Mouse (Mus musculus): ENCODE data around the gene Ccdc85a.
"Not testable (repeated sequence)": the region's sequence is repeated elsewhere in the genome, so short reads cannot be mapped to it uniquely, and the experiment has no call there.

Gene Ccdc85a

GRCm38 (mm10) chr11:28422451-28423231, 161.5 kb downstream of the Ccdc85a start:
- no peak for DNase-seq

- DNase-seq: no peak
These were observed 168.3 kb downstream of the Ccdc85a start for GRCm38 (mm10) chr11:28415841-28416240.

GRCm38 (mm10) chr11:28409880-28410279, 174.2 kb downstream of the Ccdc85a start:
- DNase-seq: not testable (repeated sequence)

GRCm38 (mm10) chr11:28397166-28397565, 187.0 kb downstream of the Ccdc85a start:
- DNase-seq: no peak

- DNase-seq: no peak
These were observed 208.2 kb downstream of the Ccdc85a start for GRCm38 (mm10) chr11:28375891-28376290.

GRCm38 (mm10) chr11:28374636-28375035, 209.5 kb downstream of the Ccdc85a start:
- no peak for DNase-seq

- not testable (repeated sequence) for DNase-seq
These were observed 212.7 kb downstream of the Ccdc85a start for GRCm38 (mm10) chr11:28371381-28371780.

- no peak for DNase-seq
These were observed 218.2 kb downstream of the Ccdc85a start for GRCm38 (mm10) chr11:28365929-28366244.

- peak; percentile 88 to 92 for DNase-seq
These were observed 218.8 kb downstream of the Ccdc85a start for GRCm38 (mm10) chr11:28365209-28365928.

- DNase-seq: no peak
These were observed 240.7 kb downstream of the Ccdc85a start for GRCm38 (mm10) chr11:28343465-28343864.

- no peak for DNase-seq
These were observed 242.2 kb downstream of the Ccdc85a start for GRCm38 (mm10) chr11:28341887-28342286.

GRCm38 (mm10) chr11:28339224-28340150, 244.6 kb downstream of the Ccdc85a start, which contains the start of gene Gm6685:
TSS of gene Gm6685 (minus strand) at chr11:28339867.
- not testable (repeated sequence) for DNase-seq
